Mouse (Mus musculus) cerebellum, postnatal 10 days (tissue): ENCODE results near the gene Gal3st1.

Experiments used
- DNase-seq, 2 experiments: peaks; one replicate each; pipeline ENCODE4 v3.0.0; 2021; ENCODE audit warnings: mixed read lengths in 2 of 2

The Gal3st1 gene

DNA sequence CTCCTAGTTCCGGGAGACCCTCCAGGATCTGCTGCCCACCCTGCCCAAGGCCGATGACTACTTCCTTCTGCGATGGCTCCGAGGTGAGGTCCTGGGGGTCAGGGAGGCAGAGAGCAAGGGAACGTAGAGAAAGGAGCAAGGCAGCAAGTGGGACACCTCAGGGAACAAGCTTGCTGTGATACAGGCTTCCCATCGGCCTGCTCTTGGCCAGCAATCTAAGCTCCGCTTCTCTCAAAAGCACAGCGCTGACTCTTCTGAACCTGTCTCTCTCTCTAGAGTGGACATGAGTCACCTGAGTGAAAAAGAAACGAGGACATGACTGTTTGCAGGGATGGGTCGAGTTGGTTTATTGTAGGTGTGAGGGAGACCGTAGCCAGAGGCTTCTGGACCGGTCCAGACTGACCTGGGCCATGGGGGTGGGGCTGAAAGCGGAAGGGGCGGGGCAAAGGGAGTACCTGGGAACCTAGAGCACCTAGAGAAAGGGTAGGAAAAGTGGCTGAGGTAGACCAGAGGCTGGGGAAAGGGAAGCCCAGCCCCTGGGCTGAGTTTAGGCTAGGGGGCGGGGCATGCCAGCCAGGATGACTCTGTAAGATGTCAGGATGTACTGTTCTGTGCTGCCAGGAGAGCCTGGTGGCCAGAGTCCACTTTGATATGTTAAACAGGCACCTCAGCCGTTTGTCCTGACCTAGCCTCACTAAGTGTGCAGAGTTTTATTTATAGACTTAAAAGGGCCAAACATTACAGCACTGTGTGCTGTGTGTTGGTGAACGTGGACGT is 51.9 kb downstream of the Gal3st1 start:
- no peak for DNase-seq

DNA sequence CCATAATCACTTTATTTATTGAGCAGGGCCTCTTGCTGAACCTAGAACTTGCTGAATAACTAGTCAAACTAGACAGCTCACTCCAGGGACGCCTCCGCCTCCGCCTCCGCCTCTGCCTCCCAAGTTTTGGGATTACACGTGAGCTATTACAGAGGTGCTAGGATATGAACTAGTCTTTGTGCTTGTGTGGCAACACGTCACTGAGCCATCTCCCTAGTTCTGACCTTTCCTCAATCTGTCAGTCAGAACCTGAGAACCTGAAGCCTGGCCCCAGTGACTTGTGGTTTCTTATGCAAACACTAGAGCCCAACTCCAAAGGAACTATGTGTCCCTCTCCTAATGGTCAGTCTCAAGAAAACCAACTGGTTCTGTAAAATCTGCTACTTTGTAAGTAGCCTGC is 52.5 kb downstream of the Gal3st1 start:
- no peak for DNase-seq

DNA sequence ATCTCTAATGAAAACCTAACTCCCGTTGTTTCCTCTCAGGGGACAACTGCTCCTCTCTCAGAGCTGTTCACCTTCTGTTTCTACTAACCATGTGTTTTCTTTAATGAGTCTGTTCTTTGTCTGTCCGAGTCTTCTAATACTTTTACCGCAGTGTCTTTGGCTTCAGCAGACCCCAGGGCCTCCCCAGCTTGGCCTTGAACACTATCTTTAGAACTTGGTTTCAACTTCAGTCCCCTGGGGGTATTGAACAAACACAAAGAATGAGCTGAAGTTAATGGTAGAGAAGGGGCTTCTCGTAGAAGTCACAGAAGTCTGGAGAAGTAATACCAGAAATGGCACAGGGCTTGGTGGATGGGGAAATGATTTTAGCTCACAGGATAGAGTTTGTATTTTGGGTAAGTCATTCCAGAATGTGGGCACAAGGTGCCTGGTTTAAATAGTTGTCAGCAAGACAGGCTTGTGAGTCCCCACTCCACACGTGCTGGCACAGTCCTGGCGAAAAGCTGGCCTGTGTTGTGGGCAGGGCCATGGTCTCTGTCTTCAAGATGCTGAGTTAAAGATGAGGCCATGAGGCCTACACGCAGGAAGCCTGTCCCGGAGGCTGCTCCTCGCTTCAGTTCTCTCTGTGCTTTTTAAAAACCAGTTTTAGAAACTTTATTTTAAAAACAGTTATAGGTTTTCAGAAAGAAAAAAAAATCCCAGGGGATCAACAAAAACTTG is 53.1 kb downstream of the Gal3st1 start:
- no peak for DNase-seq

DNA sequence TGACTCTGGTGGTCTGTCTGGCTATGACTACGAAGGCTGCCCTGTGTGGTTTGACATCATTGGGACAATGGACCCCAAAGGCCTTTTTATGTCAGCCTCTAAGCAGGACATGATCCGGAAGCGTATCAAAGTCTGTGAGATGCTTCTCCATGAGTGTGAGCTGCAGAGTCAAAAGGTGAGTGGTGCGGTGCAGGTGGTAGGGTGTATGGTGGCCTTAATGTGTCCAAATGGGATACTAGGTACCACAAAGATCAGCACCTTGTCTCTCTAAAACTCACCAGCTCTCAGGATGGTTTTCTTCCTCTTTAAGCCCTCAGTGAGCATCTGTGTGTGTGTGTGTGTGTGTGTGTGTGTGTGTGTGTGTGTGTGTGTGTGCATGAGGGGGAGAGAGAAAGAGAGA is 56.5 kb downstream of the Gal3st1 start:
- DNase-seq: no peak

DNA sequence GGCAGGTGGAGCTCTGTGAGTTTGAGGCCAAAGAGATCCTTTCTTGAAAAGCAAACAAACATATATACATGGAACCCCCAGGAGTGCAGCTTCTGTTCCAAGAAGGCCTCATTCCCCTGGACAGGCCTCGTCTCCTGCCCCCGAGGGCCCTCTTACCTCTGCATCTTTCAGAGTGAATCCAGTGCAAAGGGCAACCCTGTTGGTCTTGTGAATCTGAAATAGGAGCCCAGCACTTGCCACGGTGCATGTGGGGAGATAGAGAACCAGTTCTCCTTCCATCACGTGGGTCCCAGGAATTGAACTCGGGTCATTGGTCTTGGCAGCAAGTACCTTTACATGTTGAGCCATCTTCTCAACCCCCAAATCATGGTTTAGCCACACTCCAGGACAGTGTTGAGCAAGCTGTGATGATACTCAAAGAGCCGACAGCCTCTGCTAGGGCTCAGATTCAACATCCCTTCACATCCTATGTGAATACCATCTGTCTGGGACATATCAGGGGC is 57.7 kb downstream of the Gal3st1 start:
- DNase-seq: no peak

DNA sequence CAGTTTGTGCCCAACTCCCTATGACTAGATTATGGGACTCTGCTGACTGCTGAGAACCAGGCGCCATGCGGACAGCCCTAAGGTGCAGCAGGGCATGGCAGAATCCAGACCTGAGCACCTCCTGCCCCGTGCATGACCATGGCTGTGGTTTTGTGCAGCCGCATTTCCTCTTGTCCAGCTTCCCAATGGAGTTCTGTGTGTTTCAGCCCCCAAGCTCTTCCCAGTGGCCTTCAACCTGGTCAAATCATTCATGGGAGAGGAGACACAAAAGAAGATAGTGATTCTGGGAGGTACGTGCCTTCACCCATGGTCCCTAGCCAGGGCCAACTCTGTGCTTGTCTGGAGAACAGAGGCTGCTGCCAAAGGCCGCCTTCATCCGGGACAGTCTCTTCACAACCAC is 59.6 kb downstream of the Gal3st1 start:
- no peak for DNase-seq

DNA sequence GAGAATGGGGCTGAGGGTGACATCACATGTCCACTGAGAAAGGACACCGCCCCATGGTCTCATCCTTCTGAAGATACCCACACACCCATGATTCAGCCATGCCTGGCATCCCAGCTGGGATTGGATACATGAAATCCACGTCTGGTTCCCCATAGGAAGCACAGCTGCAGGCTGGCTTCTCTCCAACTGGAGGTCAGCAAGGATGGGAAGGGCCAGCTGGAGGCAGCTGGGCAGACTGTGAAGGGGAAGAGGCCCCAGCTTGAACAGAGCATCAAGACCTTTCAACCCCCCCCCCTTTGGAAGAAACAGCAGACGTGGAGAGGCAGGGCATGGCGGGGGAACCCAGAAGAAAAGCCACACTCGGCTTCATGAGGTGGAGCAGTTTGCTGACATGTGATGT is 63.1 kb downstream of the Gal3st1 start:
- DNase-seq: no peak

DNA sequence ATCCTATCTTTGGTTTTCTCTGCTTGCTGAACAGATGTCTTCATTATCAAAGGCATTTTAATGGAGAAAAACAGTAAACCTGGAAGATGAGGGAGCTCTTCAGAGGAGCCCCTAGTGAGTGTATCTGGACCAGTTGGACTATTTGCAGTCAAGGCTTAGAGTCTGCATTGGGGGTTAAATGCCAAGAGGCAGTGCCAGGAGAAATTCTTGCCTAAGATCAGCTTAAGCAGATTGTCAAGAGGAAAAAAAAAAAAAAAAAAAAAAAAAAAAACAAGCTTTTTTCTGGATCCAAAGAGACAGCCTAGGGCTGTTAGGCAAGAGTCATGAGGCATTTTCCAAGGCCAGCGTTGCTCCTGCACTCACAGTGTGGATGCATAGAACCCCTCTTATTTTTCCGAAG is 64.3 kb downstream of the Gal3st1 start:
- DNase-seq: no peak

DNA sequence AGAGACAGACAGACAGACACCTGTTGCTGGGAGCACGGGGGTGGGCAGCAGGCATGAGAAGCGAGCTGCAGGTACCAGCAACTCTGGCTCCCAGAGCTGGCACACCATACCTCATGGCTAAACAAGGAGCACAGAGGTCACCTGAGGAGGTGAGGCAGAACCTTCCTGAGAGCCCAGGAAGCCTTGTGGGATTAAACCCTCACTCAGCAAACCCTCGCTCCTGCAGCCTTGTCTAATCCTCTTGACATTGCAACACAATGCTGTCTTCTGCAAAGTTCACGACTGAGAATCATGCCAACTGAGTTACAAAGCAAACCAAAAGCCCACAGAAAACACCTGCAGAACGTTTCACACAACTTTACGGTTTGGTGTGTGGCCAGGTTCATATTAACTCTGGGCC is 65.0 kb downstream of the Gal3st1 start:
- no peak for DNase-seq
